Mouse (Mus musculus) kidney, adult 2 months (tissue): ENCODE measurements around the gene Tmem56.

ENCODE experiments used
- CTCF ChIP-seq: fragments of 200-500 bp; conservative IDR thresholded peaks from 2 replicates; pipeline ENCODE4 v1.5.1; 2011; ENCODE audit warnings: low read depth, mild to moderate bottlenecking, control low read depth, low read length, moderate library complexity, mixed read lengths; ENCODE audit not compliant: insufficient read depth, insufficient read length
- POLR2A ChIP-seq: fragments of 200-500 bp; IDR thresholded peaks from one replicate; pipeline ENCODE4 v1.6.1; 2011; ENCODE audit warnings: low read depth, low read length, control low read depth

- TF ChIP-seq POLR2A (no peak), CTCF (no peak)
Observed at GRCm38 (mm10) chr3:121290681-121291080, 7.8 kb upstream of the Tmem56 start.
